Mouse (Mus musculus) stomach, embryonic 15.5 days (tissue): Measurements from ENCODE around the gene Ccdc93. TPM values are rescaled to one million over a fixed set of nuclear protein-coding genes. Genes with fewer than 3 reads are reported as not detected.
A peak's percentile ranks its signal among the peaks of the same experiment; 100 is the strongest.

Source experiments
- ATAC-seq: fragments of 200-750 bp; cut with Nextera tagmentation; 2 replicates; pipeline ENCODE4 v1.8.0; 2017; ENCODE audit warnings: low read depth, moderate number of reproducible peaks, moderate TSS enrichment; ENCODE audit not compliant: insufficient read depth, low FRiP score
- H3K27ac ChIP-seq: fragments of 300-500 bp; sonication (generic); 2 replicates; pipeline ENCODE4 v1.5.1; 2015; ENCODE audit warnings: mild to moderate bottlenecking, inconsistent platforms
- H3K27me3 ChIP-seq: fragments of 300-500 bp; sonication (generic); replicated peaks from 2 replicates; pipeline ENCODE4 v1.6.1; 2015; ENCODE audit warnings: inconsistent platforms
- H3K36me3 ChIP-seq: fragments of 300-500 bp; sonication (generic); 2 replicates; pipeline ENCODE4 v1.6.1; 2015; ENCODE audit warnings: inconsistent platforms
- H3K4me1 ChIP-seq: fragments of 300-500 bp; sonication (generic); 2 replicates; pipeline ENCODE4 v1.6.1; 2015; ENCODE audit warnings: inconsistent platforms
- H3K4me2 ChIP-seq: fragments of 300-500 bp; sonication (generic); 2 replicates; pipeline ENCODE4 v1.6.1; 2015; ENCODE audit warnings: mild to moderate bottlenecking, inconsistent platforms
- H3K4me3 ChIP-seq: fragments of 300-500 bp; sonication (generic); replicated peaks from 2 replicates; pipeline ENCODE4 v1.5.1; 2015; ENCODE audit warnings: inconsistent platforms
- H3K9ac ChIP-seq: fragments of 300-500 bp; sonication (generic); 2 replicates; pipeline ENCODE4 v1.6.1; 2015; ENCODE audit warnings: inconsistent platforms
- H3K9me3 ChIP-seq: fragments of 300-500 bp; sonication (generic); 2 replicates; pipeline ENCODE4 v1.6.1; 2016; ENCODE audit warnings: inconsistent platforms
- WGBS: fragments of 180-500 bp; shearing (Covaris S2); methylation state at CpG from one replicate; pipeline ENCODE4 v1.1.7; 2015; 5-methylcytosine and 5-hydroxymethylcytosine counted together
- polyA plus RNA-seq: library from polyadenylated mRNA; unstranded; fragments of >200 nt; fragmentation: Nextera tagmentation; extraction: Ambion mirVana; gene quantifications from 2 replicates; pipeline ENCODE4 v1.2.1, GENCODE M21; 2015

The Ccdc93 gene
- polyA plus RNA-seq, 1 experiment from 2014 or later, result 9.9 TPM

DNA sequence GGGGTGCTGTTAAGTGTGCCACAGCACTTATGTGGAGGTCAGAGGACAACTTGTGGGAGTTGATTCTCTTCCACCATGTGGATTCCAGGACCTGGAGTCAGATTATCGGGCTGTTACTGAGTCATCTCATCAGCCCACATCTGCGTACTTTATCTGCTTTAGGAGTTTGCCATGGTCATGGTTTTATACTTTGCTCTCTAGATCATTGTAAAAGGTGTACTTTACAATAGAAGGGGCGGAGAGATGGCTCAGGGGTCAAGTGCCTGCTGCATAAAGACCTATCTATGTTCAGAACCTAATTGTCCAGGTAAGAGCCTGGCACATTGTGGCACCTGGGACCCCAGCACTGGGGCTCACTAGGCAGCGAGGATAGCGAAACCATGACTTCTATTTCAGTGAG is 48.6 kb downstream of the Ccdc93 start:
- Histone ChIP-seq H3K27ac (no peak overlapping the region), H3K9ac (no peak overlapping the region), H3K4me1 (no peaks in the 10 kb centered on the region), H3K27me3 (no peaks in the 10 kb centered on the region), H3K4me3 (no peak overlapping the region), H3K4me2 (no peak overlapping the region), H3K36me3 (peaks cover 19% of the 10 kb centered on the region), H3K9me3 (no peaks in the 10 kb centered on the region)
- no peak for ATAC-seq
- WGBS, result 92% methylated on average over 5 of the region's 5 CpGs

- Histone ChIP-seq H3K4me1 (no peaks in the 10 kb centered on the region), H3K9me3 (no peaks in the 10 kb centered on the region), H3K27me3 (no peaks in the 10 kb centered on the region), H3K9ac (no peak overlapping the region), H3K36me3 (peaks cover 21% of the 10 kb centered on the region; the same call in 1 of the 2 replicates), H3K27ac (no peak overlapping the region), H3K4me3 (no peak overlapping the region), H3K4me2 (no peak overlapping the region)
- 76% methylated on average over 4 of the region's 4 CpGs for WGBS
- ATAC-seq, result no peak
Measured at GRCm38 (mm10) chr1:121483091-121483490, 52.2 kb downstream of the Ccdc93 start.

DNA sequence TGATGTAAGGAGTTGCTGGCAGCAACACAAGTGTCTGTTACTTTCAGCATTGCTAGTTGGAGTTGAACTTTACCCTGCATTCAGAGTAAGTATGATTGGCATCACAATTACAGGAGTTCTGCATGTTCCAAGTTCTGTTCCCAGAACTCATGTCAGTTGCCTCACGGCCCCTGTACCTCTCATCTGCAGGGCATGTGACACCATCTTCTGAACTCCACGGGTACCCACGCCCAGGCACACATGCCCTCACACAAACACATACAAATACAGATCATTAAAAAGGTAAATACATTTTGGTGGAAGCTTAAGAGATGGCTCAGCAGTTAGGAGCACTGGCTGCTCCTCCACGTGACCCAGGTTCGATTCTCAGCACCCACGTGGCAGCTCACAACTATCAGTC is 56.0 kb downstream of the Ccdc93 start:
- peaks cover 20% of the 10 kb centered on the region; the same call in 1 of the 2 replicates for H3K36me3 ChIP-seq
- ATAC-seq, result no peak
- H3K27ac ChIP-seq, result no peak overlapping the region
- H3K9ac ChIP-seq, result no peak overlapping the region
- no peaks in the 10 kb centered on the region for H3K4me1 ChIP-seq
- no peaks in the 10 kb centered on the region for H3K27me3 ChIP-seq
- no peak overlapping the region for H3K4me3 ChIP-seq
- WGBS, result 90% methylated on average over 6 of the region's 6 CpGs
- H3K4me2 ChIP-seq, result no peak overlapping the region
- no peaks in the 10 kb centered on the region for H3K9me3 ChIP-seq

- no peak overlapping the region for H3K9ac ChIP-seq
- no peaks in the 10 kb centered on the region for H3K9me3 ChIP-seq
- WGBS, result 42% methylated on average over 5 of the region's 5 CpGs
- no peak overlapping the region for H3K27ac ChIP-seq
- no peaks in the 10 kb centered on the region for H3K4me1 ChIP-seq
- H3K27me3 ChIP-seq, result no peaks in the 10 kb centered on the region
- no peak overlapping the region for H3K4me3 ChIP-seq
- H3K4me2 ChIP-seq, result no peak overlapping the region
- peaks cover 17% of the 10 kb centered on the region; the same call in 1 of the 2 replicates for H3K36me3 ChIP-seq
- ATAC-seq, result no peak
Measured at GRCm38 (mm10) chr1:121490241-121490640, 59.4 kb downstream of the Ccdc93 start.

- H3K4me3 ChIP-seq, result no peak overlapping the region
- no peak for ATAC-seq
- H3K27ac ChIP-seq, result no peak overlapping the region
- H3K27me3 ChIP-seq, result no peaks in the 10 kb centered on the region
- H3K4me1 ChIP-seq, result no peaks in the 10 kb centered on the region
- no peak overlapping the region for H3K9ac ChIP-seq
- WGBS, result 94% methylated on average over 4 of the region's 4 CpGs
- H3K9me3 ChIP-seq, result no peaks in the 10 kb centered on the region
- peaks cover 23% of the 10 kb centered on the region; the same call in 1 of the 2 replicates for H3K36me3 ChIP-seq
- no peak overlapping the region for H3K4me2 ChIP-seq
Measured at GRCm38 (mm10) chr1:121497093-121497492, 66.2 kb downstream of the Ccdc93 start.

DNA sequence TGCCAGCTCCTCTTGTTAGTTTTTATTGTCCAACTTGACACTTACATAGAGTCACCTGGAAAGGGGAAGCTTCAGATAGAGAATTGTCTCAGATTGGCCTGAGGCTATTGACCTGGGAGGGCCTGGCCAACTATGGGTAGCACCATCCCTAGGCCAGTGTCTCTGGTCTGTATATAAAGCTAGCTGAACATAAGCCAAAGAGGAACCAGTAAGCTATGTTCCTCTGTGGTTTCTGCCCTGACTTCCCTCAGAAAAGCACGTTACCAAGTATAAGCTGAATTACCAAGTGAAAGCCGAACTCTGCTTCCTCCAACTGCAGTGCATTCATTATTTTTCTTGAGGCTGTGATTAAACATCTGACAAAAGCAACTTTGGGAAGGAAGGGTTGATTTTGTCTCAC is 77.9 kb downstream of the Ccdc93 start:
- Histone ChIP-seq H3K9me3 (no peaks in the 10 kb centered on the region), H3K4me2 (no peak overlapping the region), H3K36me3 (0 out of 2 replicates have a peak, but pooled peaks cover 4% of the 10 kb centered on the region), H3K27ac (no peak overlapping the region), H3K27me3 (no peaks in the 10 kb centered on the region), H3K9ac (no peak overlapping the region), H3K4me3 (no peak overlapping the region), H3K4me1 (no peaks in the 10 kb centered on the region)
- no peak for ATAC-seq
- 93% methylated on average over 2 of the region's 2 CpGs for WGBS

- Histone ChIP-seq H3K27me3 (no peaks in the 10 kb centered on the region), H3K36me3 (no peaks in the 10 kb centered on the region), H3K4me2 (no peak overlapping the region), H3K9me3 (no peaks in the 10 kb centered on the region), H3K4me3 (no peak overlapping the region), H3K4me1 (no peaks in the 10 kb centered on the region), H3K9ac (no peak overlapping the region), H3K27ac (no peak overlapping the region)
- ATAC-seq, result no peak
- WGBS, result 85% methylated on average over 19 of the region's 19 CpGs
Measured at GRCm38 (mm10) chr1:121510420-121511140, 79.7 kb downstream of the Ccdc93 start.

GRCm38 (mm10) chr1:121511186-121511585 is 80.3 kb downstream of the Ccdc93 start:
- Histone ChIP-seq H3K9ac (no peak overlapping the region), H3K4me3 (no peak overlapping the region), H3K27me3 (no peaks in the 10 kb centered on the region), H3K36me3 (no peaks in the 10 kb centered on the region), H3K4me1 (no peaks in the 10 kb centered on the region), H3K9me3 (no peaks in the 10 kb centered on the region), H3K4me2 (no peak overlapping the region), H3K27ac (no peak overlapping the region)
- 32% methylated on average over 2 of the region's 2 CpGs for WGBS
- no peak for ATAC-seq

- no peak overlapping the region for H3K4me2 ChIP-seq
- ATAC-seq, result no peak
- no peaks in the 10 kb centered on the region for H3K36me3 ChIP-seq
Measured at GRCm38 (mm10) chr1:121511966-121512365, 81.1 kb downstream of the Ccdc93 start.

DNA sequence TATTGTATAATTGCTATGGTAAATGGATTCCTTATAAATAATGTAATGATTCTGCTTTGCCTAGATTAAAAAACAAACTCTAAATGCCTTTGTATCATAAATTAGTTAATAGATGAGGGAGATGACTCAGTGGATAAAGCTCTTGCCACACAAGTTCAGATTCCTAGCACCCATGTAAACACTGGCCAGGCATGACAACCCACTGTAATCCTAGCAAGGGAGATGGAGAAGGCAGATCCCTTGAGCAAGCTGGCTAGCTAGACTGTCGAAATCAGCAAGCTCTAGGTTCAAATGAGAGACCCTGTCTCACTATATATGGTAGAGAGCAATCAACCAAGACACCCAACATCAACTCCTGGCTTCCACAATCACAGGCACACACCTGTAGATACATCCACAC is 87.8 kb downstream of the Ccdc93 start:
- Histone ChIP-seq H3K4me1 (no peaks in the 10 kb centered on the region), H3K36me3 (no peaks in the 10 kb centered on the region), H3K27me3 (no peaks in the 10 kb centered on the region), H3K9ac (no peak overlapping the region), H3K4me3 (no peak overlapping the region), H3K27ac (no peak overlapping the region), H3K9me3 (no peaks in the 10 kb centered on the region), H3K4me2 (no peak overlapping the region)
- 70% methylated on average over 1 of the region's 1 CpGs for WGBS
- ATAC-seq, result no peak

More at GRCm38 (mm10) chr1:121511966-121512365, 81.1 kb downstream of the Ccdc93 start:
- Histone ChIP-seq H3K27me3 (no peaks in the 10 kb centered on the region), H3K4me1 (no peaks in the 10 kb centered on the region), H3K4me3 (no peak overlapping the region), H3K9ac (no peak overlapping the region), H3K27ac (no peak overlapping the region), H3K9me3 (no peaks in the 10 kb centered on the region)
- 78% methylated on average over 2 of the region's 2 CpGs for WGBS

- WGBS, result 44% methylated on average over 17 of the region's 17 CpGs
- Histone ChIP-seq H3K27me3 (peaks cover 21% of the 10 kb centered on the region), H3K4me3 (peak overlapping the region; percentile 36), H3K27ac (no peak overlapping the region), H3K4me1 (peaks cover 10% of the 10 kb centered on the region), H3K9ac (no peak overlapping the region), H3K4me2 (peak overlapping the region; percentile 68), H3K9me3 (no peaks in the 10 kb centered on the region), H3K36me3 (no peaks in the 10 kb centered on the region)
- no peak for ATAC-seq
Measured at GRCm38 (mm10) chr1:121527061-121527460, 96.2 kb downstream of the Ccdc93 start.

- Histone ChIP-seq H3K4me2 (peak overlapping the region; percentile 68), H3K36me3 (no peaks in the 10 kb centered on the region), H3K27ac (no peak overlapping the region), H3K4me3 (peak overlapping the region; percentile 36), H3K9me3 (no peaks in the 10 kb centered on the region), H3K27me3 (peaks cover 21% of the 10 kb centered on the region), H3K4me1 (peaks cover 10% of the 10 kb centered on the region), H3K9ac (no peak overlapping the region)
- ATAC-seq, result peak; percentile 45; the same call in 1 of the 2 replicates
- WGBS, result 12% methylated on average over 55 of the region's 55 CpGs
Measured at GRCm38 (mm10) chr1:121527600-121528398, 97.0 kb downstream of the Ccdc93 start.
